Mouse (Mus musculus): Measurements from ENCODE around the gene Olfr114.

DNA sequence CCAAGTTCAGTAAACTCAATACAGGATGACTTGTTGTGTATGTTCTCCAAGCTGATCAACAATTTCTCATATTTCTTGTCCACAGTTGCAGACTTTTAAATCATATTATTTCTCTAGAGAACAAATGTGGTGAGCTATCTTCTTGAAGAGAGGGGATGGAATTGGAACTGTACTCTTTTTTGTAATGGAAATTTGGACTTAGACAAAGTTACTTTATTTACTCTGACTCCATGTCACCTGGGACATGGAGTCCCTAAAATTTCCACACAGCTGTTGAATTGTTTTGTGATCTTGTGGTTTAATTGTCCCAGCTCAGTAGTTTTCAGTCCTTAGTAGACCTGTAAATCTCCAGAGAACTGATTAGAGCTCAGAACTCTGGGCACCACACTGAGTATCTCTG, at the start of gene Olfr114:
- no peak for TF ChIP-seq CHD2 (IDR thresholded peaks at IDR 0.05; ENCODE audit: low read length)
- no peak for TF ChIP-seq ZNF384 (IDR thresholded peaks at IDR 0.05; ENCODE audit: low read depth, low read length)
- TF ChIP-seq RCOR1 (IDR thresholded peaks at IDR 0.05; ENCODE audit: low read depth, low read length) = no peak
- TF ChIP-seq BHLHE40 (IDR thresholded peaks at IDR 0.05; ENCODE audit: borderline replicate concordance, low read depth, low read length) = no peak
- TF ChIP-seq JUND (IDR thresholded peaks at IDR 0.05; ENCODE audit: low read depth, low read length) = no peak
- no peak for TF ChIP-seq POLR2A (IDR thresholded peaks at IDR 0.05; ENCODE audit: control insufficient read depth in 1 of 2, insufficient read depth in 1 of 2, low read depth in 1 of 2, low read length in 2 of 2, poor library complexity in 1 of 2)
- no peak for TF ChIP-seq GABPA (IDR thresholded peaks at IDR 0.05; ENCODE audit: low read depth, low read length)
- TF ChIP-seq CTCF (IDR thresholded peaks at IDR 0.05 in 2 of 3, conservative IDR thresholded peaks at IDR 0.05 in 1 of 3; ENCODE audit: control insufficient read depth in 1 of 3, insufficient read depth in 1 of 3, low read depth in 2 of 3, low read length in 3 of 3, poor library complexity in 1 of 3, severe bottlenecking in 1 of 3) = no peak

Measured in MEL (cell line).